Mouse (Mus musculus) midbrain, embryonic 11.5 days (tissue): ENCODE results near the gene Astl. TPM values are rescaled to one million over a fixed set of nuclear protein-coding genes. Genes with fewer than 3 reads are reported as not detected.

ENCODE experiments used
- ATAC-seq: fragments of 200-750 bp; cut with Nextera tagmentation; 2 replicates; pipeline ENCODE4 v1.8.0; 2017; ENCODE audit warnings: moderate TSS enrichment, moderate library complexity; ENCODE audit not compliant: low FRiP score
- DNase-seq: peaks from one replicate; pipeline ENCODE4 v3.0.0; 2015; ENCODE audit warnings: low spot score; ENCODE audit errors: missing footprints
- H3K27ac ChIP-seq: fragments of 300-500 bp; sonication (generic); 2 replicates; pipeline ENCODE4 v1.5.1; 2014; ENCODE audit warnings: low read depth, low read length
- H3K27me3 ChIP-seq: fragments of 300-500 bp; sonication (generic); 2 replicates; pipeline ENCODE4 v1.6.1; 2014; ENCODE audit warnings: mild to moderate bottlenecking, low read length, moderate library complexity, mixed read lengths; ENCODE audit not compliant: control insufficient read depth, insufficient read depth
- H3K36me3 ChIP-seq: fragments of 300-500 bp; sonication (generic); 2 replicates; pipeline ENCODE4 v1.6.1; 2014; ENCODE audit warnings: mild to moderate bottlenecking, low read length, moderate library complexity, mixed read lengths; ENCODE audit not compliant: control insufficient read depth, insufficient read depth
- H3K4me1 ChIP-seq: fragments of 300-500 bp; sonication (generic); 2 replicates; pipeline ENCODE4 v1.6.1; 2014; ENCODE audit warnings: low read length; ENCODE audit not compliant: control insufficient read depth, insufficient read depth
- H3K4me2 ChIP-seq: fragments of 300-500 bp; sonication (generic); 2 replicates; pipeline ENCODE4 v1.6.1; 2014; ENCODE audit warnings: mild to moderate bottlenecking, moderate library complexity
- H3K4me3 ChIP-seq: fragments of 300-500 bp; sonication (generic); 2 replicates; pipeline ENCODE4 v1.5.1; 2014; ENCODE audit warnings: low read depth, low read length
- H3K9ac ChIP-seq: fragments of 300-500 bp; sonication (generic); 2 replicates; pipeline ENCODE4 v1.6.1; 2014; ENCODE audit warnings: low read length
- H3K9me3 ChIP-seq: fragments of 300-500 bp; sonication (generic); 2 replicates; pipeline ENCODE4 v1.6.1; 2016; ENCODE audit warnings: low read length; ENCODE audit not compliant: control insufficient read depth
- WGBS: fragments of 180-500 bp; shearing (Covaris S2); extraction: QIAGEN DNeasy Blood & Tissue Kit; methylation state at CpG from one replicate; pipeline ENCODE4 v1.1.7; 2014; 5-methylcytosine and 5-hydroxymethylcytosine counted together
- polyA plus RNA-seq: library from polyadenylated mRNA; unstranded; fragments of >200 nt; fragmentation: Nextera tagmentation; extraction: Ambion mirVana; gene quantifications from 2 replicates; pipeline ENCODE4 v1.2.1, GENCODE M21; 2014

Astl gene
- polyA plus RNA-seq, 1 experiment from 2014 or later: not detected

GRCm38 (mm10) chr2:127394606-127395161 lies 56.2 kb downstream of the Astl start:
- no peak overlapping the region for H3K27ac ChIP-seq
- no peak overlapping the region for H3K4me2 ChIP-seq
- H3K27me3 ChIP-seq: no peaks in the 10 kb centered on the region
- no peaks in the 10 kb centered on the region for H3K4me1 ChIP-seq
- no peak for DNase-seq
- no peak for ATAC-seq
- no peak overlapping the region for H3K9ac ChIP-seq
- H3K4me3 ChIP-seq: no peak overlapping the region
- no peaks in the 10 kb centered on the region for H3K9me3 ChIP-seq
- WGBS: 90% methylated on average over 5 of the region's 5 CpGs
- H3K36me3 ChIP-seq: no peaks in the 10 kb centered on the region

GRCm38 (mm10) chr2:127398738-127399137 lies 60.3 kb downstream of the Astl start:
- H3K9ac ChIP-seq: no peak overlapping the region
- no peak for DNase-seq
- WGBS: 87% methylated on average over 7 of the region's 7 CpGs
- H3K27ac ChIP-seq: no peak overlapping the region
- H3K27me3 ChIP-seq: no peaks in the 10 kb centered on the region
- no peaks in the 10 kb centered on the region for H3K36me3 ChIP-seq
- H3K4me2 ChIP-seq: no peak overlapping the region
- no peaks in the 10 kb centered on the region for H3K9me3 ChIP-seq
- no peak overlapping the region for H3K4me3 ChIP-seq
- no peaks in the 10 kb centered on the region for H3K4me1 ChIP-seq
- no peak for ATAC-seq

Other genes with a start within 250 kb of the Astl start
- 112 and 114 TPM in 2 replicates for gene Ncaph, start 204.7 kb upstream of the Astl start, polyA plus RNA-seq
- 12.3 and 12.6 TPM in 2 replicates for gene Itpripl1, start 195.2 kb upstream of the Astl start, polyA plus RNA-seq
- gene 1810024B03Rik, start 130.4 kb upstream of the Astl start, polyA plus RNA-seq: 3.2 and 3.5 TPM in 2 replicates
- 99.9 and 100 TPM in 2 replicates for gene Snrnp200, start 130.3 kb upstream of the Astl start, polyA plus RNA-seq
- 56.6 and 60.3 TPM in 2 replicates for gene Ciao1, start 90.8 kb upstream of the Astl start, polyA plus RNA-seq
- 24.6 and 26.4 TPM in 2 replicates for gene Tmem127, start 90.7 kb upstream of the Astl start, polyA plus RNA-seq
- gene Stard7, start 68.4 kb upstream of the Astl start, polyA plus RNA-seq: 85.0 and 86.4 TPM in 2 replicates
- 3.4 and 4.4 TPM in 2 replicates for gene Dusp2, start 2.5 kb upstream of the Astl start, polyA plus RNA-seq
- 2.8 and 2.9 TPM in 2 replicates for gene Adra2b, start 24.6 kb downstream of the Astl start, polyA plus RNA-seq
- 0.16 and 0.37 TPM in 2 replicates for gene Gpat2, start 86.6 kb downstream of the Astl start, polyA plus RNA-seq
- 26.6 and 28.9 TPM in 2 replicates for gene Fahd2a, start 105.9 kb downstream of the Astl start, polyA plus RNA-seq
- 3.9 and 4.4 TPM in 2 replicates for gene Kcnip3, start 183.5 kb downstream of the Astl start, polyA plus RNA-seq
- 0.32 TPM in 1 of 2 replicates, not detected in the other for gene Prom2, start 202.8 kb downstream of the Astl start, polyA plus RNA-seq
- 8.9 and 9.2 TPM in 2 replicates for gene Zfp661, start 248.5 kb downstream of the Astl start, polyA plus RNA-seq
- 159 and 170 TPM in 2 replicates for gene Mrps5, start 248.6 kb downstream of the Astl start, polyA plus RNA-seq